Mouse (Mus musculus) cerebellum, adult 9-10 months (tissue): Measurements from ENCODE around the gene Rnf11.

ENCODE experiments used
- DNase-seq: peaks from one replicate; pipeline ENCODE4 v3.0.0; 2022

The Rnf11 gene

DNA sequence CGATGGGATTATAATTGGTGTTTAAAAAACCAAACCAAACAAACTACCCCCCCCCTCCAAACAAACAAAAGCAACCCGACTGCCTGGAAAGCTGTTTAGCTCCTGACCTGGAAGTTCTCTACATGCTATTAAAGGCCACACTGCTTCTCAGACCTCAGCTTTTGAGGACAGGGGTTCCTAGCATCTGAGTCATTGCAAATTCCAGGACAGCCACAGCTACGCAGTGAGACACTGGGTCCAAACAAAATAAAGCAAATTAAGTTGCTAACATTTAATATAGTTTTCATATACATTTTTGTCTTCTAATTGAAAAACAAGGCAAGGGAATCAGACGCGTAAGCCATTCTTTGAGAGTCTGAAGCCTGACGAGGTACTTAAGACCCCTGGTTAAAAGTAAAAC lies 40.1 kb downstream of the Rnf11 start:
- no peak for DNase-seq

DNA sequence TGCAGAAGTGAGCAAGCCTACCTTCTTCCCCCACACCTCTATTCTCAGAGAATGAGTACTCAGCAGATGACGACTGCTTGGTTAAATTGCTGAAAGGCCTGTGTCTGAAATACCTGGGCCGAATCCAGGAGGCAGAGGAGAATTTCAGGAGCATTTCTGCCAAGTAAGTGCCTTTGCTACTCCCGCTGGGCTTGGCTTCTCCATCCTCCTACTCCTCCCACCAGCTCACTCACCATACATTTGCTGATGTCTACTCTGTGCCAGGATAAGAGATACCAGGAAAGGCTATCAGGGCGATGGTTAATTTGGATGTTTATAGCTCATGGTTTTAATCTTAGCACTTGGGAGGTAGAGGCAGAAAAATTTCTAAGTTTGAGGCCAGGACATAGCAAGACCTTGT lies 41.9 kb downstream of the Rnf11 start:
- DNase-seq: peak; percentile 80

DNA sequence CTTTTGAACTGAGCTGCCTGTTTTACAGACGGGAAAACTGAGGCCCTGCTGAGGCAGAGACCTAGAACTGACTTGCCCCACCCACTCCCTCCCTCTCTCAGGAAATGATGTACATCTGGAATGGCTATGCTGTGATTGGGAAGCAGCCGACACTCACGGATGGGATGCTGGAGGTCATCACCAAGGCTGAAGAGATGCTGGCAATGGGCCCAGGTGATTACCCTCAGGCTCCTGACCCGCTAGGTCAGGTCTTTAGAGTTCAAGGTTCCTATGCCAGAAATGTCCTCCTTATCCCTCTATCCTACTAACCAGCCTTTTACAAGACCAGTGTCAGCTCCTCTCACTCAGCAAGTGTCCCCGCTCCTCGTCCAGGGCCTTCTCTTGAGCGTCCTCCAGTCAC lies 42.4 kb downstream of the Rnf11 start:
- peak; percentile 32 for DNase-seq

DNA sequence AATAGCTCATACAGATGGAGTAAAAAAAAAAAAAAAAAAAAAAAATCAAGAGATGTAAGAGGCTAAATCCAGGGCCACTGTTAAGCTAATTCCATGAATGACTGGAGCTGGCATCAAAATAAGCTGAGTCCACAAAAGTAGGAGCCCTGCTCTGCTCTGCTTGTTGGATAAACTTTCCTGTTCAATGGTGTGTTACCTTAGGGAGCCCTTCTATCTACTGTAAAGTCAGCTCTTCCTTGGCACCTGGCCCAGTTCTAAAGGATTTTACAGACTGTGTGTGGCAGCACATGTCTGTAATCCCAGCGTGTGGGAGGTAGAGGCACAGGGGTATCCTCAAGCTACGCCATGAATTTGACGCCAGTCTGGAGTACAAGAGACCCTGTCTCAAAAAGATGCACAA lies 43.5 kb downstream of the Rnf11 start:
- DNase-seq: no peak

DNA sequence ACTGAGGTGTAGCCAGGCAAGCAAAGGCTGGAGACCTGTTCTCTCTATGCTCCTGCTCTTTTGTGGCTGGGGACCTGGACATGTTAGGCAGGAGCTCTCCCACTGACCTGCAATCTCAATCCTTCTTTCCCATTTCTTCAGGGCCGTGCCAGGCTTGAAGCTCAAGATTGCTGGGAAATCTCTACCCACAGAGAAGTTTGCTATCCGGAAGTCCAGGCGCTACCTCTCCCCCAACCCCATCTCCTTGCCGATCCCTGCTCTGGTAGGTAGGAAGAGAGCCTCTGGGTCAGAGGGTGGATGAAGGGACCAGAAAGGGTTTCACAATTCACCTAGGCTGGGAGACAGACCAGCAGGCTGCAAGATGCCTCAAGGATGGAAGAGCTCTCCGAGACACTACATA lies 44.1 kb downstream of the Rnf11 start:
- DNase-seq: no peak

DNA sequence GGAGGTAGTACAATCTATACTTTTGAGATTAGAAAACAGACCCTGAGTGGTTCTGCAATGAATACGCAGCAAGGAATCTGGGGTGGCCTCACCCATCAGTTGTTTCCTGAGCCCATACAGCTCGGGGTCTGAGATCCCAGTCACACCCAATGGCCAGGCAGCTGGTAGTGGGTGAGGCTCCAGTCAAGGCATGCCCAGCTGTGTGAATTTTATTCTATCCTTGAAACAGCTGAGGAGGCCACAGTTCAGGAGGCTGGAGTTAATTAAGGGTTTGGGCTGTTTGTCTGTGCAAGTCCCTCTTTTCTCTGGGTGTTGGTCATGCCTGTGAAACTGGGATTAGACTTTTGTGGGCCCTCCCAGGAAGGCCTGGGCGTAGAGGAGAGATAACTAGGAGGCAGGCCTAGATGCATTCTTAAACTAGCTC lies 44.7 kb downstream of the Rnf11 start:
- no peak for DNase-seq

DNA sequence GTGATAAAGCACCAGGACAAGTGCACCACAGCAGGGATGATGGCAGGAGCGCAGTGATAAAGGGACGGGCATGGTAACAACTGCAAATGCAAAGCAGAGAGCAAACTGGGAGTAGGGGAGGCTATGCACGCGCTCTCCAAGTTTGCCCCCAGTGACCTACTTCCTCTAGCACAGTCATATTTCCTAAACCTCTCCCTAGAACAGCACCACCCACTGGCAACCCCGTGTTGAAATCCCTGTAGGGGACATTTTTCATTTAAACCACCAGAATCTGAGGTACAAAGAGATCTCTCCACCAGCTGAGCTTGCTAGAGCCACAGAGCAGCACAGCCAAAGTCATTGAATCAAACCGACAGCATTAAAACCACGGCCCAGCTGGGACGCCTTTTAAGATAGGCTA lies 45.4 kb downstream of the Rnf11 start:
- DNase-seq: no peak

DNA sequence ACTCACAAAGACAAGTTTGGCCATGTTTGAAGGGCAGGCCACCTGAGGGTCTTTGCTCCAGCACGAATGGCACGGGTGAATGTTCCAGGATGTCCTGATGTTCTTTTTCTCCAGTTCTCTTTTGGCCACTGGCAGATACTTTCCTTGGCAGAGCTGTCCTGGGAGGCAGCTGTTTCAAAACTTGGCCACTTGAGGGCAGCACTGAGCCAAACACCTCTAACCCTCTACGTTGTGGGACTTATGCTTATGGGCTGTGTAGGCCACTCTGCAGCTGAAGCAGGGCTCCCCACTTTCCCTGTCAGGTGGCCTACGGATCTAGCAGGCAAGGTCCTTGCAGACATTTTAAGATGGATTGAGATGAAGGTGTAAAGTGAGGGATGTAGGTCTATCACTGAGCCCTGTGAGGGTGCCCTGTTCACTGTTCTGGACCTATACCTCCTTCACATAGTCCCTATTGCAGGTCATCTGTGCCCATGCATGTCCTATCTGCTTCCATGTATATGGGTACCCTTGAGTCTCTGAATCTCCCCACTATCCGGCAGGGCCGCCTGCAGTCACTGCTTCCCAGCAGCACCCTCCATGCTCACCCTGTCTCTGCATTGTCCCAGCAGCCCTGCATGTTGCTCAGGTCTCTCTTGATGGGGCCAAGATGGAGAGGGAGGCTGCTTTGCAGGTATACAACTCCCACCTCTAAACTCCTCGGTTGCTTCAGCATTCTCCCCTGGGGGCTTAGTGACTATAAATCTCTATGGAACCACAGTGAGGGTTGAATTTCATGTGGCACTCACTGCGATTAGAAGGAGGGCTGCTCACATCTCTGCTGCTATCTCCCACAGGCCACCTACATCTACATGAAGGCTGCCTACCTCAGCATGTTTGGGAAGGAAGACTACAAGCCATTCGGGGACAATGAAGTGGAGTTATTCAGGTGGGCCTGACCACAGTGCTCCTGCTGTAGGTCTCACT lies 46.3 kb downstream of the Rnf11 start:
- peak; percentile 66 for DNase-seq

DNA sequence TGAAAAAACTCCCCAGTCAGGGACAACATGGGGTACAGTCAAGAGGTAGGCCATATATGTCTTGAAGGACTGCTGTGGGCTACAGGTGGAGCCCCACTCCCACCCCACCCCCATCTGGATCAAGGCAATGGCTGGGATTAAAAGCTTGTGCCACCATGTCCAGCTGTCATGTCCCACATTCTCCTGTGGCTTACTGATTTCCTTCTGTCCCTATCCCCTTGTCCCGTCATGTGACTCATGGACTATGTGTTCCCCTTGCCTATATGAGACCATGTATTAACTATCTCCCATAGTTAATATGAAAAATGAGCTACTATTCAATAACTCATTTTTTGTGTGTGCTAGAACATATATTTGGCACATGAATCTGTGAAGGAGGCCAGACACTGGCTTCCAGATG lies 50.3 kb downstream of the Rnf11 start:
- no peak for DNase-seq

DNA sequence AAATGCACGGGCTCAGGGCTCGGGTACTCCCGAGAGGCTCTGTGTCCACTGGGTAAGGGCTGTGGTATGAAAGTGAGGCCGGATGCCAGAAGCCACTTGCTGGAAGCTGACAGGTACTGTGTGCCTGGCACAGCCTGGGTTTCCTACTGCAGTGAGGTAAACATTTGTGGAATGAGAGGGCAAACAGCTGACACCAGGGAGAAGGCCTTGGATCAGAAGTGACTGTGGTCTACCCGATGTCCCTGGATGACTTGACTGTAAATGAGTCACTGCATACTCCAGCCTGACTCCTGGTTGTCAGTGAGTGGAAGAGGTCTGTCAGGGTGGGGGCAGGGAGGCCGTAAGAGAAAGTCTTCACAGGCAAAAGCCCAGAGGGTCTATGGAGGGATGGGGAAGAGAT lies 50.9 kb downstream of the Rnf11 start:
- DNase-seq: no peak

DNA sequence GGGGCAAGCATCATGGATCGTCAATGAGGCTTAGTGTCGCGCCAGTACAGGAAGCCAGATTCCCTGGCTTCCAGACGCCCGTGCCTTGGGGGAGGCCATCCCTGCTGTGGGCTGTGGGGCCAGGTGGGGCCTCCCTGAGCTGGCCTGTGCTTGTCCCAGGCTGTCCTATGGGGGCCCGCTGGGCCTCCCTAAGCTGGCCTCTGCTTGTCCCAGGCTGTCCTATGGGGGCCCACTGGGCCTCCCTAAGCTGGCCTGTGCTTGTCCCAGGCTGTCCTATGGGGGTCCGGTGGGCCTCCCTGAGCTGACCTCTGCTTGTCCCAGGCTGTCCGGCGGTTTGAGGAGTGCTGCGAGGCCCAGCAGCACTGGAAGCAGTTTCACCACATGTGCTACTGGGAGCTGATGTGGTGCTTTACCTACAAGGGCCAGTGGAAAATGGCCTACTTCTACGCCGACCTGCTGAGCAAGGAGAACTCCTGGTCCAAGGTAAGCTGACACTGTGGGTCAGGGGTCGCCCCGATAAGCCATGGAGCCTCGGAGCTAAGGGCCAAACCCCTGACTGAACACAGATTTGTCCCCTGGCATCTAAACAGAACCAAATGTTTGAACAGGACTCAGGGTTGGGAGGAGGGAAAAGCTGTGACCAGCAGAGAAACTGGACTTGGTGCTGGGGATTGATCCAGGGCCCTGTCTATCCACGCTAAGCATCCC lies 51.7 kb downstream of the Rnf11 start:
- no peak for DNase-seq

DNA sequence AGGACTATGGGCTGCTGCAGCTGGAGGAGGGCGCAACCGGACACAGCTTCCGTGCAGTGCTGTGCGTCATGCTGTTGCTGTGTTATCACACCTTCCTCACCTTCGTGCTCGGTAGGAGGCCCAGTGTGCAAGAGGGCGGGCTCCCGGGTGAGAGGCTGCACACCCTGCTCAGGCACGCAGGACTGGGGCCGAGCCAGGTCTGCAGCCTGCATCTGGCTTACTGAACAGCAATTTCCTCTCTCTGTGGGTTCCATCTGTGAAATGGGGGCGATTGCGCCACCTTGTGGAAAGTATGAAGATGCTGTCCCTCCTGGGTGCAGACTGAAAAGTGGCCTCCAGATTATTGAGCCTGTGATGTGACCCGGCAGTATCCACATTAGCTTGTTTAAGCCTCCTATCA lies 53.7 kb downstream of the Rnf11 start:
- DNase-seq: peak; percentile 62

DNA sequence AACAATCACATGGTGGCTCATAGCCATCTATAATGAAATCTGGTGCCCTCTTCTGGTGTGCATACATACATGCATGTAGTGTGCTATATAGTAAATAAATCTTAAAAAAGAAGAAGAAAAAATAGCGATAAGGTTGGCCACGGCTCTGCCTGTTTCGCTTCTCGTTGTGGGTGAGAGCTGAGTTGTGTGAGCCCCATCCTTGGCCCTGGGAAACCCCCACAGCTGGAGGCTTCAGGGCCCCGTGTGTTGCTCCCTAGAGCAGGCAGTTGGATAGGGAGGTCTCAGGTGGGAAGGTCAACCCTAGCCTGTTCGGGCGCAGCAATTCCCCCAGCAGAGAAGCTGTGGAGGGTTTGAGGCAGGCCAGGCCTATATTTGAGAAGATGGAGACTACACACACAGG lies 54.3 kb downstream of the Rnf11 start:
- no peak for DNase-seq

DNA sequence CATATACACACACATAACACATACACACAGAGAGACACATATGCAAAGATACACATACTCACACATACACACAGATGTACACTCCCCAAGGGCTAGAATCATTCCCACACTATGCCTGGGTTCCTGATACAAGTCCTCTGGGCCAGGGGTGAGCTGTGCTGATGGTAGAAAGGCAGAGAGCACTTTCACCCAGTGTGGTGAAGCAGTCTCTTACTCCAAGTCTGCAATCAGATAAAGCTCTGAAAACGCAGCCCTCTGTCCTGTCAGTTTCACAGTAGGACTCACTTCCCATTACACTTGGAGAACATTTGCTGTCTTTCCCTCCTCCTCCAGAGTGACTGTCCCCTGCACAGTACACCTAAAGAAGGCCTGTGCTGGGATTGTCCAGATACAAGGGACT lies 57.5 kb downstream of the Rnf11 start:
- DNase-seq: no peak

DNA sequence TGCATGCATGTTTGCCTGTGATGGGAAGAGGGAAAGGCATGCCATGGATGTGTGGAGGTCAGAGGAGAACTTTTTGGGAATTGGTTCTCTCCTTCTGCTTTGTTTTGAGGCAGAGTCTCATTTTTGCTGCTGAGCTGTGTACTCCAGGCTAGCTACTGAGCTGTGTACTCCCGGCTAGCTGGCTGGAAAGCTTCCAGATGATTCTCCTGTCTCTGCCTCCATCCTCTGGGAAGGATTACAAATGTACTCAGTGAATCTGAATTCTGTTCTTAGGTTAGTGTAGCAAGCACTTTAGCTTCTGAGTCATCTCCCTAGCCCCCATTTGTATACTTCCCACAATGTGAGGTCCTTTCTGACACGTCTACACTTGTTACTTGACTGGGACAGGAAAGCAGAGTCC lies 61.1 kb downstream of the Rnf11 start:
- no peak for DNase-seq

DNA sequence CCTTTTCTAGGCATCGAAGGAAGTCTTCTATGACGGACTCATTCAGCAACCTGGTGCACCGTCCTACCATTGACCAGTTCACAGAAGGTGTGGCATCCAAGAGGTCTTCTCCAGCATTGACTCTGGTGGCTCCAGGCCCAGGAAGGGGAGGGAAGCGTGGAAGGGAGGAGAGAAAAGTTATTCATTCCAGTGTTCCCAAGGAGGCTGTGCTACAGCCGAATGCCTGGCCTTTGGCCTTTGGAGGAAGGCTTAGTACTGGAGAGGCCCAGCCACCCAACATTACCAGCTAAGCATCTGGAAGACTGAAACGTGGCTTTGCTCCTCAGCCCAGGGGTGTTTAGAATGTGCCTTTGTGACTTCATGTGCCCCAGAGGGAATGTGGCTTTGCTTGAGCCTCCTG lies 62.1 kb downstream of the Rnf11 start:
- DNase-seq: no peak

DNA sequence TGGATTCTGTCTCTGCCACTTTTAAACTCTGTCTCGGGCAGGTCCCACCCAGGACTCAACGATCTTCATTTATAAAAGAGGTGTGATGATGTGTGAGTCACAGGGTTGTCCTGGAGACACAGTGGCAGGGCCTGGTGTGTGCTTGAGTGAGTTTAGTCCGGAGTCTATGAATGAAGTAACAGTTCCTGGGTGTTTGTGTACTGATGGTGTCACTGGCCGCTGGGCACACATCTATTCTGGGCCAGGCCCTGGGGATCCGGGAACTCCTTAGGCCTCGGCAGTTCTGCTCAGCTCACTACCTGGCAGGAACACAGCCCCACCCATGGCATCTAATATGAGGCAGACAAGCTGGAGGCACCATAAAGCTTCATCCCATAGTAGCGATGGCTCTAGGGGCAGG lies 62.9 kb downstream of the Rnf11 start:
- no peak for DNase-seq

DNA sequence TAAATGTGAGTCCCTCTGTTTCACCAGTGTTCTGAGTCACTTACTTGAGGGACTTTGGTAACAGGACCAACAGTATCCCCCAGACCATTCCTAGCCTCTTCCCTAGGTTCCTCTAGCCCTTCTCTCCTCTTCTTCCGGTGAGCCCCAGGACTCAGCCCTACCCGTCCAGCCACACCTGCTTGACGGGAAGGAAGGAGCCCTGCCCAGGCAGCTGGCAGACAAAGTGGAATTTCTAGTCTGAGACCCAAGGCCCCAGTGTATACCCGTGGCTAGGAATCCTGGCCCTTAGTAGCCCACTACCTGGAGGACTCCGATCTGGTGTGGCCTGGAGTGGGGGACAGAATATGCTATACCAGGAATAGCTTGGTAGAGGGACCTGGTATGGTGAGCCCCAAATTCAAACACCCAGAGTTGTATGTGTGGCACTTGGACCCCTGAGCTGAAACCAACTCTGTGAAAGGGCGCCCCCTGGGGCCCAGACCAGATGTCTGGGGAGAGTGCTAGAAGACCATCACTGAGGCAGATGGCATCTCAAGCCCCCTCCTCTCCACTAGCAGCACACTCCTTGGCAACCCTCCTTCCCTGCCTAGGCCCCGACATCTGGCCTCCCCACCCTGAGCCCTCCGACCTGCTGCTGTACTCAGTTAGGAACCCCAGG lies 64.3 kb downstream of the Rnf11 start:
- no peak for DNase-seq

DNA sequence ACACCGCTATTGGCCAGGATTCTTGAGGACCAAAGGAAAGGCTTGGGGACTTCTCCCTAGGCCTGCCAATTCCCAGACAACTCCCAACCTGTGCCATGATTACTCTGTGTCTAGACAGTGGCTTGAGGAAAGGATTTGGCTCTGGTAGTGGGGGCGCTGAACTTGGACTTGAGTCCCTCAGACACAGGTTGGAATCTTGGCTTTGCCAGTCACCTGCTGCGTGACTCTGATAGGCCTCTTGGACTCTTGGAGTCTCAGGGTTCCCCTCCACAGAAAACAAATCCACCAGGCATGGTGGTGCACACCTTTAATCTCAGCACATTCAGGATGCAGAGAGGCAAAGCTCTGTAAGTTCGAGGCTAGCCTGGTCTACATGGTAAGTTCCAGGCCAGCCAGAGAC lies 65.0 kb downstream of the Rnf11 start:
- no peak for DNase-seq

DNA sequence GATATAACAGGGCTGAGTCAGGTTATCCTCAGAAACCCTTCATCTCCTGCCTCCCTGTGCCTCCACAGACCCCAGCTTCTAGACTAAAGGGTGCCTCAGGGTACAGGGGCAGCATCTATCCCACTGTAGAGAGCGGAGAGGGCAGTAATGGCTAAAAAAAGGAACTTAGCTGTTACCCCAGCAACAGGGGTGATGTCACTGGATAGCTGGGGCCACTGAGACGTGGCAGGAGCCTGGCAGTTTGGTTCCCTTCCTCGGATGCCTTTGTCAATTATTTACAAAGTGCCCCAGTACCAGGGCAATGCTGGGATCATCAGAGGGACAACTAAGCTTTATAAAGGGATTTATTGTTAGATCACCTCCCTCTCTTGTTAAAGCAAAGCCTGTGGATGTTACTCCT lies 65.5 kb downstream of the Rnf11 start:
- DNase-seq: no peak

DNA sequence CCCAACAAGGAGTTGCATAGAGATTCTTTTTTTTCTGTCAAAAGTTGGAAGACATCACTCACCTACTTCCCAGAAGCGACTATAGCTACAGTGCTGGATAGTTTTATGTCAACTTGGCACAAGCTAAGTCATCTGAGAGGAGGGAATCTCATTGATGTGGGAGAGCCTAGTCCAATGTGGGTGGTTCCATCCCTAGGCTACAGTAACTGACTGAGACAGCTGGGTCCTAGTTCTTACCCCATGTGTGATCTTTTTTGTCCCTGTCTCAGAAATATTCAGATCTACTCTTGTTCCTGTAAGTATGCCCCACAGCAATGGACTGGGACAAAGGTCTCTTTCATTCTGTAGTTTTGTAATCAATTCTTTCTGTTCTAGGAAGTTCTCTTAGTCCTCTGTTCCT lies 66.5 kb downstream of the Rnf11 start:
- DNase-seq: no peak

DNA sequence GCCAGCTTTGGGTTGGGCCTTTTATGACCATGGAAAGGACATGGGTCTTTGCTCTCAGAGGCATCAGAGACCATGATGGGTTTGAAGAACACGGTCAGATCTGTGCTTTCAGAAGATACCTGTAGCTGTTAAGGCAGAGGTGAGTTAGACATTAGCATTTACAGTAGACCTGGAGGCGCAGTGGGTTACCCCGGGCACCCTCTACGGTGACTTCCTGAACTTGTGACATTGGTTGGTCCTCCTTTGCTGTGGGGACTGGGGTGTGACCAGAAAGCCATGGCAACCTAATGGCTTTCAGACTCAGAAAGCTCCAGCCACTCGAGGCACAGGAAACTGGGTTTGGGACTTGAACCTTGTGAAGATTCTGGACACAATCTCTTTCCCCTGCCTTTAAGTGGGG lies 72.3 kb downstream of the Rnf11 start:
- DNase-seq: no peak

DNA sequence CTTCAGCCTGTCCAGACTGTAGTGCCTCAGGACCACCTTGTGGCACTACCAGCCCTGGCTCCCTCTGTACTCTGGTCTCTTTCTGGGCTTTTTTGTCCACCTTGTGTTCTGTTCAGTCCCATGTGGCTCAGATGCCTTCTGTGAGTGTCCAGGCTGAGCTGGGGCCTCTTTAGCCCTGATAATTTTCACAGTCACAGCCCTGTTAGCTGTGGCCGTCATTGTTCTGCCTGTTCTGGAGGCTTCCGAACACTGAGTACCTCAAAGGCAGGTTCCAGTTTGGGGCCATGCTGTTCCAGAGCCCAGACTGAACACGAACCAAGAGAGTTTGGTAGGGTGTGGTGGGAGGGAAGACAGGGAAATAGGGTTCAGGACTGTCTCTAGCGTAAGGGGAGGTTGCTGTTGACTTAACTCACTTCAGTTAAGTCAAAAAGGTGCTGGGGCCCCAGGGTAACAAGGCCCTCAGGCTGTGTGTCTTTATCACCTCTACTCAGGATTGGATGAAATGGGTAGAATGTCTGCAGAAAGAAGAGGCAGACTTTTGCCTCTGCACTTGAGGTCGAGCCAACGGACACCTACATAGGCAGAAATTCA lies 73.1 kb downstream of the Rnf11 start:
- DNase-seq: no peak
